Mouse (Mus musculus) MEL (cell line): ENCODE data around the gene Clk3. TPM values are rescaled to one million over a fixed set of nuclear protein-coding genes. Genes with fewer than 3 reads are reported as not detected.

Source experiments
- DNase-seq: peaks from one replicate; pipeline ENCODE4 v3.0.0; 2011; ENCODE audit warnings: low read depth, low spot score
- H3K27ac ChIP-seq: 2 replicates; pipeline ENCODE4 v1.5.1; 2012; ENCODE audit warnings: low read depth, mild to moderate bottlenecking, control low read depth, low read length, moderate library complexity; ENCODE audit not compliant: control insufficient read depth
- H3K27me3 ChIP-seq, 2 experiments: fragments of 150-350 bp in 1 of 2; sonication (generic) in 1 of 2; 2 replicates each; pipeline ENCODE4 v1.6.1; 2012; ENCODE audit warnings: low read length in 2 of 2, mild to moderate bottlenecking in 2 of 2, improper control_type of control experiment in 1 of 2, moderate library complexity in 1 of 2; ENCODE audit not compliant: insufficient read depth in 2 of 2, control insufficient read depth in 1 of 2
- H3K36me3 ChIP-seq, 2 experiments: 2 replicates each; pipeline ENCODE4 v1.6.1; 2012 to 2014; ENCODE audit warnings: low read length in 2 of 2, improper control_type of control experiment in 1 of 2, inconsistent platforms in 1 of 2, mild to moderate bottlenecking in 1 of 2; ENCODE audit not compliant: insufficient read depth in 2 of 2, control insufficient read depth in 1 of 2
- H3K4me1 ChIP-seq, 2 experiments: fragments of 150-350 bp in 1 of 2; sonication (generic) in 1 of 2; 2 replicates each; pipeline ENCODE4 v1.6.1; 2012; ENCODE audit warnings: low read length in 2 of 2, improper control_type of control experiment in 1 of 2, mild to moderate bottlenecking in 1 of 2; ENCODE audit not compliant: insufficient read depth in 2 of 2, control insufficient read depth in 1 of 2
- H3K4me3 ChIP-seq, 2 experiments: fragments of 150-350 bp in 1 of 2; sonication (generic) in 1 of 2; 2 replicates each; pipeline ENCODE4 v1.5.1; 2012; ENCODE audit warnings: low read depth in 2 of 2, low read length in 2 of 2, mild to moderate bottlenecking in 2 of 2, moderate library complexity in 2 of 2, control low read depth in 1 of 2, improper control_type of control experiment in 1 of 2; ENCODE audit not compliant: control insufficient read depth in 1 of 2, insufficient read depth in 1 of 2
- H3K79me2 ChIP-seq: 2 replicates; pipeline ENCODE4 v1.6.1; 2012; ENCODE audit warnings: mild to moderate bottlenecking, low read length, moderate library complexity; ENCODE audit not compliant: control insufficient read depth, poor library complexity, insufficient read depth
- H3K9ac ChIP-seq: 2 replicates; pipeline ENCODE4 v1.6.1; 2012; ENCODE audit warnings: low read depth, mild to moderate bottlenecking, control low read depth, low read length, moderate library complexity; ENCODE audit not compliant: control insufficient read depth, poor library complexity, severe bottlenecking
- H3K9me3 ChIP-seq: fragments of 150-350 bp; sonication (generic); replicated peaks from 2 replicates; pipeline ENCODE4 v1.6.1; 2012; ENCODE audit warnings: mild to moderate bottlenecking, low read length, improper control_type of control experiment, moderate library complexity; ENCODE audit not compliant: insufficient read depth
- CHD1 ChIP-seq: IDR thresholded peaks from 2 replicates; pipeline ENCODE4 v1.6.1; 2012; ENCODE audit warnings: low read depth, mild to moderate bottlenecking, inconsistent platforms, low read length, improper control_type of control experiment
- CHD2 ChIP-seq: IDR thresholded peaks from 2 replicates; pipeline ENCODE4 v1.6.1; 2011; ENCODE audit warnings: low read length, improper control_type of control experiment
- CTCF ChIP-seq, 3 experiments: IDR thresholded peaks in 2 of 3; conservative IDR thresholded peaks in 1 of 3; 2 replicates each; pipeline ENCODE4 v1.5.1; 2011 to 2012; ENCODE audit warnings: low read length in 3 of 3, low read depth in 2 of 3, mild to moderate bottlenecking in 2 of 3, improper control_type of control experiment in 1 of 3, inconsistent platforms in 1 of 3, mixed read lengths in 1 of 3, moderate library complexity in 1 of 3; ENCODE audit not compliant: control insufficient read depth in 1 of 3, insufficient read depth in 1 of 3, poor library complexity in 1 of 3, severe bottlenecking in 1 of 3
- E2F4 ChIP-seq: IDR thresholded peaks from 2 replicates; pipeline ENCODE4 v1.6.1; 2011; ENCODE audit warnings: low read depth, low read length, improper control_type of control experiment, borderline replicate concordance
- EP300 ChIP-seq, 2 experiments: IDR thresholded peaks; 2 replicates each; pipeline ENCODE4 v1.6.1; 2011; ENCODE audit warnings: improper control_type of control experiment in 2 of 2, low read length in 2 of 2, low read depth in 1 of 2, mild to moderate bottlenecking in 1 of 2
- ETS1 ChIP-seq: IDR thresholded peaks from 2 replicates; pipeline ENCODE4 v1.6.1; 2012; ENCODE audit warnings: low read depth, mild to moderate bottlenecking, inconsistent platforms, low read length, improper control_type of control experiment, moderate library complexity
- GABPA ChIP-seq: IDR thresholded peaks from 2 replicates; pipeline ENCODE4 v1.6.1; 2012; ENCODE audit warnings: low read depth, mild to moderate bottlenecking, inconsistent platforms, low read length, improper control_type of control experiment, moderate library complexity
- KAT2A ChIP-seq: conservative IDR thresholded peaks from 2 replicates; pipeline ENCODE4 v1.6.1; 2012; ENCODE audit warnings: low read depth, low read length, improper control_type of control experiment, inconsistent platforms
- MEF2A ChIP-seq: IDR thresholded peaks from 2 replicates; pipeline ENCODE4 v1.6.1; 2014; ENCODE audit warnings: low read depth, mild to moderate bottlenecking, inconsistent platforms, low read length, improper control_type of control experiment; ENCODE audit not compliant: poor library complexity, insufficient replicate concordance, severe bottlenecking; ENCODE audit errors: extremely low read depth
- MYC ChIP-seq: IDR thresholded peaks from 2 replicates; pipeline ENCODE4 v1.6.1; 2011; ENCODE audit warnings: low read depth, mild to moderate bottlenecking, low read length, improper control_type of control experiment, moderate library complexity
- POLR2A ChIP-seq, 2 experiments: IDR thresholded peaks; 2 replicates each; pipeline ENCODE4 v1.6.1; 2011 to 2012; ENCODE audit warnings: low read length in 2 of 2, mild to moderate bottlenecking in 2 of 2, control low read depth in 1 of 2, improper control_type of control experiment in 1 of 2, low read depth in 1 of 2, moderate library complexity in 1 of 2; ENCODE audit not compliant: control insufficient read depth in 1 of 2, insufficient read depth in 1 of 2, poor library complexity in 1 of 2
- POLR2AphosphoS2 ChIP-seq: IDR thresholded peaks from 2 replicates; pipeline ENCODE4 v1.6.1; 2011; ENCODE audit warnings: low read length, improper control_type of control experiment
- POLR2AphosphoS5 ChIP-seq: IDR thresholded peaks from 2 replicates; pipeline ENCODE4 v1.6.1; 2012; ENCODE audit warnings: low read depth, borderline replicate concordance, mild to moderate bottlenecking, inconsistent platforms, low read length, moderate library complexity, mixed read lengths
- RCOR1 ChIP-seq: IDR thresholded peaks from 2 replicates; pipeline ENCODE4 v1.6.1; 2012; ENCODE audit warnings: low read depth, mild to moderate bottlenecking, inconsistent platforms, low read length, improper control_type of control experiment
- SIN3A ChIP-seq: IDR thresholded peaks from 2 replicates; pipeline ENCODE4 v1.6.1; 2012; ENCODE audit warnings: low read length, improper control_type of control experiment, inconsistent platforms
- SMC3 ChIP-seq: IDR thresholded peaks from 2 replicates; pipeline ENCODE4 v1.6.1; 2011; ENCODE audit warnings: low read depth, low read length, improper control_type of control experiment
- TBP ChIP-seq: IDR thresholded peaks from 2 replicates; pipeline ENCODE4 v1.8.0; 2011; ENCODE audit warnings: low read depth, low read length, improper control_type of control experiment
- UBTF ChIP-seq: IDR thresholded peaks from 2 replicates; pipeline ENCODE4 v1.6.1; 2012; ENCODE audit warnings: low read depth, mild to moderate bottlenecking, inconsistent platforms, low read length, improper control_type of control experiment, moderate library complexity, borderline replicate concordance; ENCODE audit not compliant: insufficient read depth
- USF1 ChIP-seq: IDR thresholded peaks from 2 replicates; pipeline ENCODE4 v1.6.1; 2014; ENCODE audit warnings: low read depth, mild to moderate bottlenecking, inconsistent platforms, low read length, improper control_type of control experiment, moderate library complexity
- ZC3H11A ChIP-seq: IDR thresholded peaks from 2 replicates; pipeline ENCODE4 v1.6.1; 2012; ENCODE audit warnings: low read depth, mild to moderate bottlenecking, inconsistent platforms, low read length, improper control_type of control experiment
- ZKSCAN1 ChIP-seq: IDR thresholded peaks from 2 replicates; pipeline ENCODE4 v1.6.1; 2012; ENCODE audit warnings: low read depth, mild to moderate bottlenecking, inconsistent platforms, low read length, improper control_type of control experiment, moderate library complexity
- ZMIZ1 ChIP-seq: IDR thresholded peaks from 2 replicates; pipeline ENCODE4 v1.6.1; 2012; ENCODE audit warnings: low read depth, mild to moderate bottlenecking, inconsistent platforms, low read length, improper control_type of control experiment, moderate library complexity
- ZNF384 ChIP-seq: IDR thresholded peaks from 2 replicates; pipeline ENCODE4 v1.6.1; 2012; ENCODE audit warnings: low read depth, mild to moderate bottlenecking, inconsistent platforms, low read length, improper control_type of control experiment
- polyA plus RNA-seq, 2 experiments: library from polyadenylated mRNA; stranded (reverse) in 1 of 2; unstranded in 1 of 2; fragments of >175 nt in 1 of 2; fragments of >200 nt in 1 of 2; gene quantifications; 2 replicates each; pipeline versions ENCODE4 v1.2.1 to v1.2.4; 2012; ENCODE audit warnings: low replicate concordance in 2 of 2, low read depth in 1 of 2; ENCODE audit not compliant: insufficient read length in 2 of 2, insufficient read depth in 1 of 2, missing spikeins in 1 of 2
- total RNA-seq: library from RNA; depleted of rRNA; stranded (reverse); fragments of 300-350 nt; gene quantifications from 2 replicates; pipeline ENCODE4 v1.2.3, GENCODE M21; 2012

The Clk3 gene
- total and polyA plus RNA-seq, 3 experiments, result 31.2 to 65.6 TPM; not detected in 1

GRCm38 (mm10) chr9:57722371-57722770, 43.3 kb downstream of the Clk3 start:
- Histone ChIP-seq H3K4me1 (no peaks in the 10 kb centered on the region), H3K36me3 (peaks cover 0 to 26% of the 10 kb centered on the region in 2 experiments; a peak in 3 of 4 replicates)

GRCm38 (mm10) chr9:57720736-57721135, 44.9 kb downstream of the Clk3 start:
- Histone ChIP-seq H3K9ac (no peak overlapping the region), H3K4me1 (no peaks in the 10 kb centered on the region), H3K27me3 (no peaks in the 10 kb centered on the region), H3K4me3 (no peak overlapping the region), H3K79me2 (peaks cover 7% of the 10 kb centered on the region), H3K27ac (no peak overlapping the region), H3K9me3 (no peaks in the 10 kb centered on the region), H3K36me3 (peaks cover 0 to 25% of the 10 kb centered on the region in 2 experiments; a peak in 3 of 4 replicates)
- TF ChIP-seq ZC3H11A (no peak), ZNF384 (no peak), KAT2A (no peak), CHD1 (no peak)
- DNase-seq, result no peak

More at GRCm38 (mm10) chr9:57722371-57722770, 43.3 kb downstream of the Clk3 start:
- TF ChIP-seq RCOR1 (no peak), E2F4 (no peak), POLR2A (IDR thresholded peaks at IDR 0.05; ENCODE audit: control insufficient read depth in 1 of 2, insufficient read depth in 1 of 2, low read depth in 1 of 2, low read length in 2 of 2, poor library complexity in 1 of 2) (no peak), CTCF (IDR thresholded peaks at IDR 0.05 in 2 of 3, conservative IDR thresholded peaks at IDR 0.05 in 1 of 3; ENCODE audit: control insufficient read depth in 1 of 3, insufficient read depth in 1 of 3, low read depth in 2 of 3, low read length in 3 of 3, poor library complexity in 1 of 3, severe bottlenecking in 1 of 3) (no peak), UBTF (no peak), GABPA (no peak), ZC3H11A (no peak), CHD1 (no peak), TBP (no peak), MYC (no peak), ZMIZ1 (no peak), ZNF384 (no peak), SMC3 (no peak), CHD2 (no peak), SIN3A (no peak)
- Histone ChIP-seq H3K79me2 (peaks cover 7% of the 10 kb centered on the region), H3K27ac (no peak overlapping the region), H3K27me3 (no peaks in the 10 kb centered on the region), H3K9me3 (no peaks in the 10 kb centered on the region), H3K4me3 (no peak overlapping the region), H3K9ac (no peak overlapping the region)
- DNase-seq, result no peak

GRCm38 (mm10) chr9:57718408-57718807, 47.3 kb downstream of the Clk3 start:
- H3K27ac ChIP-seq, result no peak overlapping the region
- H3K9ac ChIP-seq, result no peak overlapping the region
- no peaks in the 10 kb centered on the region for H3K9me3 ChIP-seq
- DNase-seq, result no peak
- no peak for TF ChIP-seq MEF2A
- TF ChIP-seq ZNF384, result no peak
- no peak for TF ChIP-seq ZMIZ1
- TF ChIP-seq UBTF, result no peak
- no peak for TF ChIP-seq USF1
- TF ChIP-seq ETS1, result no peak
- no peak for TF ChIP-seq CHD1
- TF ChIP-seq KAT2A, result no peak
- TF ChIP-seq POLR2AphosphoS5, result no peak
- TF ChIP-seq SIN3A, result no peak
- TF ChIP-seq ZKSCAN1, result no peak
- no peak for TF ChIP-seq EP300 (IDR thresholded peaks at IDR 0.05; ENCODE audit: low read depth in 1 of 2, low read length in 2 of 2)
- no peak for TF ChIP-seq POLR2A (IDR thresholded peaks at IDR 0.05; ENCODE audit: control insufficient read depth in 1 of 2, insufficient read depth in 1 of 2, low read depth in 1 of 2, low read length in 2 of 2, poor library complexity in 1 of 2)
- TF ChIP-seq POLR2AphosphoS2, result no peak
- no peak for TF ChIP-seq RCOR1
- H3K27me3 ChIP-seq, result no peaks in the 10 kb centered on the region
- H3K36me3 ChIP-seq, result peaks cover 0 to 33% of the 10 kb centered on the region in 2 experiments; a peak in 3 of 4 replicates
- no peaks in the 10 kb centered on the region for H3K4me1 ChIP-seq
- H3K4me3 ChIP-seq, result no peak overlapping the region
- H3K79me2 ChIP-seq, result peaks cover 3% of the 10 kb centered on the region; the same call in 1 of the 2 replicates
